Mouse (Mus musculus): ENCODE measurements around the gene Mgmt. TPM values are rescaled to one million over a fixed set of nuclear protein-coding genes. Genes with fewer than 3 reads are reported as not detected.

The Mgmt gene
- polyA plus RNA-seq, 1 experiment, result 7.9 TPM

- no peak for TF ChIP-seq GATA1 (IDR thresholded peaks at IDR 0.05; ENCODE audit: borderline replicate concordance, low read length)
- TF ChIP-seq FLI1 (IDR thresholded peaks at IDR 0.05; ENCODE audit: low read length), result no peak
These were observed 29.5 kb upstream of the Mgmt start for GRCm38 (mm10) chr7:136864677-136865463.

GRCm38 (mm10) chr7:136865876-136866275, 28.5 kb upstream of the Mgmt start:
- Histone ChIP-seq H3K36me3 (replicated peaks; ENCODE audit: low read length) (no peaks in the 10 kb centered on the region), H3K4me1 (no peaks in the 10 kb centered on the region), H3K9me3 (peaks cover 25% of the 10 kb centered on the region), H3K27me3 (replicated peaks) (no peaks in the 10 kb centered on the region), H3K4me3 (replicated peaks) (no peak overlapping the region)
- TF ChIP-seq FLI1 (IDR thresholded peaks at IDR 0.05; ENCODE audit: low read length) (no peak), GATA1 (IDR thresholded peaks at IDR 0.05; ENCODE audit: borderline replicate concordance, low read length) (no peak)

More at GRCm38 (mm10) chr7:136864677-136865463, 29.5 kb upstream of the Mgmt start:
- Histone ChIP-seq H3K27me3 (replicated peaks) (no peaks in the 10 kb centered on the region), H3K9me3 (peaks cover 30% of the 10 kb centered on the region), H3K36me3 (replicated peaks; ENCODE audit: low read length) (no peaks in the 10 kb centered on the region), H3K4me1 (no peaks in the 10 kb centered on the region), H3K4me3 (replicated peaks) (no peak overlapping the region)

DNA sequence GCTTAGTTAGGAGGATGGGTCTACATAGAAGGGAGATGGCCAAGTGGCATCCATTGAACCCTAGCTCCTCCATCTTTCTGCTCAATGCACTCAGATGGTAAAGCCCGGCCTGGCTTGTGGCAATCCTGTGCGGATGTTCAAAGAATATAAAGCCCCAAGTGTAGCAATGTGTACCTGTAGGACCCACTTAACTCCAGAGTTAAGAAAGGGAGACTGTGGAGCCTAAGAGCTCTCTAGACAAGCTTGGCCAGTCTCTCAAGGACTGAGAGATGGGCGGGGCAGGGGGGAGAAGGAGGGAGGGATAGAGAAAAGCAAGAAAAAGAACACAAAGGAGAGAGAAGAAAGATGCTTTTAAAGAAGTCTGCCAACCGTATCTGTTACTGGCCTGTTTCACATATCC, 27.9 kb upstream of the Mgmt start:
- no peak overlapping the region for H3K4me3 ChIP-seq (replicated peaks)
- TF ChIP-seq GATA1 (IDR thresholded peaks at IDR 0.05; ENCODE audit: borderline replicate concordance, low read length), result no peak
- TF ChIP-seq FLI1 (IDR thresholded peaks at IDR 0.05; ENCODE audit: low read length), result no peak
- H3K27me3 ChIP-seq (replicated peaks), result no peaks in the 10 kb centered on the region
- no peaks in the 10 kb centered on the region for H3K4me1 ChIP-seq
- H3K9me3 ChIP-seq, result peaks cover 18% of the 10 kb centered on the region
- H3K36me3 ChIP-seq (replicated peaks; ENCODE audit: low read length), result no peaks in the 10 kb centered on the region

GRCm38 (mm10) chr7:136871535-136871934, 22.9 kb upstream of the Mgmt start:
- no peaks in the 10 kb centered on the region for H3K9me3 ChIP-seq
- TF ChIP-seq FLI1 (IDR thresholded peaks at IDR 0.05; ENCODE audit: low read length), result no peak
- TF ChIP-seq GATA1 (IDR thresholded peaks at IDR 0.05; ENCODE audit: borderline replicate concordance, low read length), result no peak
- peaks cover 4% of the 10 kb centered on the region for H3K27me3 ChIP-seq (replicated peaks)
- no peak overlapping the region for H3K4me3 ChIP-seq (replicated peaks)
- H3K36me3 ChIP-seq (replicated peaks; ENCODE audit: low read length), result no peaks in the 10 kb centered on the region
- no peaks in the 10 kb centered on the region for H3K4me1 ChIP-seq

GRCm38 (mm10) chr7:136872059-136872458, 22.4 kb upstream of the Mgmt start:
- TF ChIP-seq FLI1 (IDR thresholded peaks at IDR 0.05; ENCODE audit: low read length), result no peak
- TF ChIP-seq GATA1 (IDR thresholded peaks at IDR 0.05; ENCODE audit: borderline replicate concordance, low read length), result no peak
- Histone ChIP-seq H3K4me1 (no peaks in the 10 kb centered on the region), H3K4me3 (replicated peaks) (no peak overlapping the region), H3K27me3 (replicated peaks) (peaks cover 4% of the 10 kb centered on the region), H3K9me3 (no peaks in the 10 kb centered on the region), H3K36me3 (replicated peaks; ENCODE audit: low read length) (no peaks in the 10 kb centered on the region)

- peaks cover 4% of the 10 kb centered on the region for H3K27me3 ChIP-seq (replicated peaks)
- no peak overlapping the region for H3K4me3 ChIP-seq (replicated peaks)
- no peaks in the 10 kb centered on the region for H3K36me3 ChIP-seq (replicated peaks; ENCODE audit: low read length)
- TF ChIP-seq FLI1 (IDR thresholded peaks at IDR 0.05; ENCODE audit: low read length), result no peak
- no peak for TF ChIP-seq GATA1 (IDR thresholded peaks at IDR 0.05; ENCODE audit: borderline replicate concordance, low read length)
- no peaks in the 10 kb centered on the region for H3K9me3 ChIP-seq
- H3K4me1 ChIP-seq, result no peaks in the 10 kb centered on the region
These were observed 20.0 kb upstream of the Mgmt start for GRCm38 (mm10) chr7:136874396-136874795.

DNA sequence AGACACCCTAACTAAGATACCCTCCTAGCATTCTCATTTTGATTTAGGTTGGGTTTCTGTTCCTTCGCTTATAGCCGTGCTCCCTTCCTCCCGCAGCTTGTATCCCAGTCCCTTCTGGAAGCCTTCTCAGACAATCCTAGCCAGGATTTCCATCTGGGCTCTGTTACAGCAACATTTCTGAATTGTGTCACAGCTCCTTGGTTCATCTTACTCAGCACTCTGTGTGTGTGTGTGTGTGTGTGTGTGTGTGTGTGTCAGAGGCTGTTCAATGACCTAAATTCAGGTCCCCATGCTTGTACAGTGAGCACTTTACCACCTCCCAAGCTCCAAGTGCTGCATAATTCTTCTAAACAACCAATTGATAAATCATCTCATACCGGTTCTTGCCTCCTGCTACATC, 14.0 kb upstream of the Mgmt start:
- Histone ChIP-seq H3K4me3 (replicated peaks) (no peak overlapping the region), H3K36me3 (replicated peaks; ENCODE audit: low read length) (no peaks in the 10 kb centered on the region), H3K27me3 (replicated peaks) (peaks cover 3% of the 10 kb centered on the region), H3K9me3 (no peaks in the 10 kb centered on the region), H3K4me1 (no peaks in the 10 kb centered on the region)
- TF ChIP-seq FLI1 (IDR thresholded peaks at IDR 0.05; ENCODE audit: low read length) (no peak), GATA1 (IDR thresholded peaks at IDR 0.05; ENCODE audit: borderline replicate concordance, low read length) (no peak)

DNA sequence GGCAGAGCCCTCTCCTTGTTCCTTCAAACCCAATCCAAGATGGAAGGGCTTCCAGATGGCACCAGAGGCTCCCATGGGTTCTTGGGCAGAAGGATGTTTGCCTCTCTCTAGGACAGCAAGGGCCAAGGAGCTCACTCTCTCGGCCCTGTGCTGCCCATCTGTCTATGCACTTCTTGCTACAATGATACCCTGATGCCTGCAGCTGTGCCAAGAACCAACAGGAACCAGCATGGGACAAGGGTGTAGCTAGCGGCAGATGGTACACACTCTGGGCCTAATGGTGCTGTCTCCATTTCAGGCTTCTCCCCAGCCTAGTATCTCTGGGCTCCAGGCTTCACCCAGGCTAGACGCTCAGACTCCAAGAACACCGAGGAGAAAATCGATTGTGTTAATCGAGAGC, 6.3 kb upstream of the Mgmt start:
- Histone ChIP-seq H3K4me1 (no peaks in the 10 kb centered on the region), H3K9me3 (no peaks in the 10 kb centered on the region), H3K4me3 (replicated peaks) (no peak overlapping the region), H3K36me3 (replicated peaks; ENCODE audit: low read length) (no peaks in the 10 kb centered on the region), H3K27me3 (replicated peaks) (peaks cover 5% of the 10 kb centered on the region)
- TF ChIP-seq FLI1 (IDR thresholded peaks at IDR 0.05; ENCODE audit: low read length) (no peak), GATA1 (IDR thresholded peaks at IDR 0.05; ENCODE audit: borderline replicate concordance, low read length) (no peak)

DNA sequence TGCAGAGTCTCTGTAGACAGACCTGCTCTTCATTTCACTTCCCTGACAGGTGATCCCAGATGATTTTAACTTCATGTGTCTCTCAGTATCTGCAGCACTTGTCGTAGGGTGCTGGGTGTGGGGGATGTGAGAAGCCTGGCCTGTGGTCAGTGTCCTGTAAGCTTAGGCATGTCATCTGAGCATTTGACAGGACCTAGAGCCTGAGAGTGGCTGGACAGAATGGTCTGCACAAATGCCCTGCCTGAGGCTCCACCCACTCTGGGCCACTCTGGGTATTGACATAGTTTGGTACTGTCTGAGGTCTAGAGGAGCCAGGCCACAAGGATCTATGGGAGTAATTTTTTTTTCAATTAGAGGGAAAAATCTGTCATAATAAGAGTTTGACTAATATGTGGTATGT, 942 bp downstream of the Mgmt start:
- Histone ChIP-seq H3K9me3 (peaks cover 12% of the 10 kb centered on the region), H3K4me3 (replicated peaks) (peak overlapping the region; percentile 92)
- TF ChIP-seq GATA1 (IDR thresholded peaks at IDR 0.05; ENCODE audit: borderline replicate concordance, low read length) (no peak), FLI1 (IDR thresholded peaks at IDR 0.05; ENCODE audit: low read length) (no peak)

GRCm38 (mm10) chr7:136895851-136896250, 1.4 kb downstream of the Mgmt start:
- peaks cover 17% of the 10 kb centered on the region for H3K9me3 ChIP-seq
- TF ChIP-seq FLI1 (IDR thresholded peaks at IDR 0.05; ENCODE audit: low read length) (no peak), GATA1 (IDR thresholded peaks at IDR 0.05; ENCODE audit: borderline replicate concordance, low read length) (no peak)
- H3K27me3 ChIP-seq (replicated peaks), result no peaks in the 10 kb centered on the region
- H3K4me1 ChIP-seq, result peaks cover 21% of the 10 kb centered on the region
- peak overlapping the region; percentile 43 for H3K4me3 ChIP-seq (replicated peaks)
- no peaks in the 10 kb centered on the region for H3K36me3 ChIP-seq (replicated peaks; ENCODE audit: low read length)

More for the DNA sequence above, 942 bp downstream of the Mgmt start:
- H3K27me3 ChIP-seq (replicated peaks), result no peaks in the 10 kb centered on the region
- H3K36me3 ChIP-seq (replicated peaks; ENCODE audit: low read length), result no peaks in the 10 kb centered on the region
- peaks cover 21% of the 10 kb centered on the region for H3K4me1 ChIP-seq
